Mouse (Mus musculus): ENCODE results near the gene Nudt12.

The Nudt12 gene

DNA sequence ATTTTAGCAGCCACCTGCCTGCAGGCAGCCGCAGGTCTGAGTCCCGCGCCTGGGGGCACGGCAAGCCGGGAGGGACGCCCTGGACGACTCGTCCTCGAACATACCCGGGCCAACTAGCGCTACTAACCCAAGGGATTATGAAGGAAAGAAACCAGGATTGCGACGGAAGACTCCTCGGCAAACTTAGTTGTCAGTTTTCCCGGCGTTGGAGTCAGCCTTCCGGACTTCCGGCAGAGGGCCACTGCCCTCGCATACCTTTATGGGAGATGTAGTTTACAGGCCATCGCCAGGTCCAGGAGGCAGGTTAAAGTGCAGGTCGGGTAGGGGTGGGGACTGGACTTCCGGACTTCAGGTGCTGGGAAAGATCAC lies at the start of gene Nudt12:
Nudt12 (minus strand) TSS at position 282 of the 369 bp plus-strand sequence.
- peak; percentile 88 for DNase-seq

DNA sequence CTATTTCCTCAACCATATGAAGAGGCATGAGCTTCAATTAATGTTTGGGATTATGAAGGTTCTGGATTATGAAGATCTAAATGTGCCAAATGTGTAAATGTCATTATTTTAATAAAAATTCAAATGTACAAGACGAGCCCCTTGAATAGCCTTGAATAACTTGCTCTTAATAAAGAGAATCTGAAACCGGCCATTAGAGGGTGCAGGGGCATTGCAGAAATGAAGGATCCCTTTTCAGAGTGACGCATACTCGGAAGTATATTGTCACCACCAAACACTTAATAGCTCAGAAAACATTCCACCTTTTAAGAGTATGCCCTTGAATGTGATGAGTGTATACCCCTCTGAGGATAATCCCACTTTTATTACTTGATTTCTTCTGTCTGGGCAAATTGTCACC lies 40.1 kb upstream of the Nudt12 start:
- DNase-seq, result no peak

DNA sequence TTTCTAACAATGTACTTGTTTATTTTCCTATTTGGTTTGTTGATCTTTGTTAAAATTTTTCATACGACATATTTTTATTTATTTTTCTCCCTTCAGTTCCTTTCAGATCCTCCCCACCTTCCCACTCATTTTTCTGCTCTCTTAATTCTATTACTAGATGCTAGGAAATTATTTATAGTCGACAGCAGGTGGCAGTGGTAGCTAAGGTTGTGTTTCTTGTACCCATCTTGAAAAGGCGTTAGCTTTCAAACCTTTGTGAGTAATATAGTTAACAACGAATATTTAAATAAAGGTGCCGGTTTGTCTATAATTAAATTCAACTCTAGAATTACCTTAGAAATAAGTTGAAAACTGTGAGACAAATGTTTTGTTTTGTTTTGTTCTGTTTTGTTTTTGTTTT lies 26.6 kb upstream of the Nudt12 start:
- DNase-seq, result no peak

DNA sequence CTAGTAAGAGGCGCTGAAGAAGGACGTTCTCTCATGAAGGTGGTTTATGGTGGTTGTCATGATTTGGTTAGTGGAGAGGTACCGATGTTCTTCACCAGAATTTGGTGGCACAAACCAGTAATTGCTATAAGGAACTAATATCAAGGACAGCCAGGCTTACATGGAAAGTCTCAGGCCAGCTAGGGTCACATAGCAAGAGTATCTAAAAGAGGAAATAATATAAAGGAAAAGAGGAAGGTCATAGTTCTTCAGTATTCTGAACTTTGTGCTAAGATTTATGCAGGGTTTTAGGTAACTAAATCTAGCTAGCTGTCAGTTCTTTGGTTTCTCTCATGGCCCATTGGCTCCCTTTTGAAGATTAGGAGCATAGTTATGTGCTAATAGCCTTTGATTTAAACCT lies 20.3 kb upstream of the Nudt12 start:
- no peak for DNase-seq

DNA sequence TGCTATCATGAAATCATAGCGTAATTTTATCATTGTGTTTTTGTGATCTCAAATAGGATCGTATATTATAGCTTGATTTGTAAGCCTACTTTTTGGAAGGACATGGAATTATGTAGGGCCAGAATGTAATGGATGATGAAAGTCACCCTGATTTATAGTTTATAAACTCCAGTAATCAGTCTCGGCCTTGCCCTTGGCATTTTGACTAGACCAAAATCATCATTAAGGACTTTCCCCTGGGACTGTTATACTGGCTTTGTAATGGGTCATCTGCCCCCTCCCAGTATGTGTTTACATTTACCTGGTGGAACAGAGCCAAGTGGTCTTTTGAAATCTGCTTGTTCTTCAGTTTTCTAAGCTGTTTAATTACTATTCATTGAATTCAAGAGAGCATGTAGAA lies 13.2 kb upstream of the Nudt12 start:
- DNase-seq, result no peak

DNA sequence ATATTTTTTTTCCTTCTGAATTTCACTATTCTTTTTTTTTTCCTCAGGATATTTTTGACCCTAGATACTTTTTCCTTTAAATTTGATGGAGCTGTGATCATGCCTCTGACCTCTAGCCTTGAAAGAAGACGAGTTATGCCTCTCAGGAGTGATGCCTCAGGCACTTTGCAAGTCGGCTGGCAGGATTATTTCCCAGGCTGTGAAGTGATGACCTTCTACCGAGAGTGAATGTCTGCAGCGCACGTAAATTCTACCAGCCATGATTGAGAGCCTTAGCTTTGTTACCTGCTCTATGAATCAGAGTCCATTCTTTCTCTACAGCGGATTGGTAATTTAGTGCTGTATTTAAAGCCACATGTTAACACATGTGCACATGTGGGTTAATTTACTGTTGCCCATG lies 11.3 kb upstream of the Nudt12 start:
- DNase-seq, result no peak

DNA sequence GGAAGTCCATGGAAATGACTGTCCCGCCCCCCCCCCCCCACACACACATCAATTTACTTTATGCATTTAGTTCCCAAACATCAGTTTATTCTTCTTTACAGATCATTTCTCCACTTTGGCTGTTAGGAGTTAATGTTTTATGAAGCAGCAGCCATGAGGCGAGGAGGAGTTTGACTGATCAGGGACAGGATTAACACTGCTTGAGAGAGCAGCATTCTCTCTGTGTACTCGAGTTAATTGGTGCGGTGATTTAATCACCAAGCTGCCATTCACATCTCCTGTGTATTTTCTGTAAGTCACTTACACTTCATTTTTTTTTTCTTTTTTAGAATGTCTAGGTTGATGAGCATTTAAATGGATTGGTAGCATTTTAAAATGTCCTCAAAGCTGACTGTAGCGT lies 10.8 kb upstream of the Nudt12 start:
- DNase-seq, result no peak

DNA sequence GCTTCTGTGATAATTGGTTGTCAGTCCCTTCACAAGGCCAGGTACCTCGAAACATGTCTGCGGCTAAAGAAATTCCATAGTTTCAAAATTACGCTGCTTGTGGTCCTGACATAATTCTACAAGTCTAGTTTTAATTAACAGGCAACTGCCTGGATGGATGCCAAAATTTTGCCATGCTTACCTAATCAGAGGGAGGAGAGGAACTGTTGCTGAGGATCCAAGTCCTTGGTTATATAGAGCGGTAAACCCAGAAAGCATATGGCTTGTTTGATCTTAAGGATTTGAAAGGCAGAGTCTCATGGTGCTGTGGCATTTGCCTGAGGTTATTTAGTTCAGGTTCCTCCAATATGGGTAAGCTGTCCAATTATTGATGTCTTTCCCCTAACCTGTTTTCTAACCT lies 5.5 kb upstream of the Nudt12 start:
- no peak for DNase-seq

GRCm38 (mm10) chr17:59012421-59013090 lies 616 bp downstream of the Nudt12 start:
- DNase-seq, result peak; percentile 15

- DNase-seq, result no peak
These were observed 1.4 kb downstream of the Nudt12 start for GRCm38 (mm10) chr17:59011546-59012307.

DNA sequence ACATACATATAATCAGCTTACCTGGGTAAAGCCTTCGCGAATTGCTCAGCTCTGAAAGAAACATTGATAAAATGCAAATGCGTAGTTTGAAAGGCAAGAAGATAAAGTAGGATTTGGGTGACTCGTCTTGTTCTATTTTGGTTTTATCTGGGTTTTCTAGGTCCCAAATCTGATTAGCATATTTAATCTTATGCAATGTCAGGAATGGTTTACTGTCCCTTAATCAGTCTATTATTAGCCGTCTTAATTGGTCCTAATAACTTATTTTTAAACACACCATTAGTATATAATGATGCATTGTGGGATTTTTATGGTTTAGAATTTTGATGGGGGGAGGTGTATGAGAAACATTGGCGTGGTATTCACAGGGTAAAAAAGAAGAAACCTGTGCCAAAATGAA lies 21.9 kb downstream of the Nudt12 start, which contains the start of gene Pdzph1:
Pdzph1 (minus strand) TSS at position 101 of the 400 bp plus-strand sequence.
- DNase-seq, result no peak

GRCm38 (mm10) chr17:58973237-58973636 lies 39.9 kb downstream of the Nudt12 start:
- DNase-seq, result no peak

DNA sequence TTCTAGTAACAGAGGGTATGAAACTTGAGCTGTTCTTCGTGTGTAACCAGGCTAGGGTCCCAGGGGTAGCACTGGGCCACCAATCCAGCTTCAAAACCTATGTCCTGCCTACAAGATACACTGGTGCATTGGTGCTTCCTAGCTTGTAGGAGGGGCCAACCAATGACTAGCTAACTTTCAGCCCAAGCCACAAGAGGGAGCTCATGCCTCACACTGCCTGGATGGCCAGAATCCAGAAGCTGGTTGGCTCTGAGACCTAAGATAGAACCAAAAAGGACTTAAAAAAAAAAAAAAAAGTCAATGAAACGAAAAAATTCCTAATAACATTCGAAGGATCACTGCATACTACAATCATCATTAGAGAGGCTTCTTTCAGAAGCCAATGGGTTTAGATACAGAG lies 53.3 kb downstream of the Nudt12 start:
- DNase-seq, result peak; percentile 15

GRCm38 (mm10) chr17:58957055-58957454 lies 56.1 kb downstream of the Nudt12 start:
- DNase-seq, result no peak
